Mouse (Mus musculus) heart, postnatal 36 days (tissue): ENCODE results near the gene Arrdc4. TPM values are rescaled to one million over a fixed set of nuclear protein-coding genes. Genes with fewer than 3 reads are reported as not detected.

Experiments
- DNase-seq, 2 experiments: peaks; one replicate each; pipeline ENCODE4 v3.0.0; 2021 to 2022
- intact Hi-C: fragments of 180-260 bp; cut with DNase I; formaldehyde crosslinking; loops from one replicate; pipeline ENCODE4 v1.15.1; 2025
- total RNA-seq, 2 experiments: library from RNA; stranded (reverse); gene quantifications; 2 replicates each; pipeline ENCODE4 v1.2.3; 2021

The Arrdc4 gene
- total RNA-seq: 10 to 100 TPM in 1 of 2 experiments, 1 to 10 TPM in 1; 9.7 to 11.1 TPM

DNA sequence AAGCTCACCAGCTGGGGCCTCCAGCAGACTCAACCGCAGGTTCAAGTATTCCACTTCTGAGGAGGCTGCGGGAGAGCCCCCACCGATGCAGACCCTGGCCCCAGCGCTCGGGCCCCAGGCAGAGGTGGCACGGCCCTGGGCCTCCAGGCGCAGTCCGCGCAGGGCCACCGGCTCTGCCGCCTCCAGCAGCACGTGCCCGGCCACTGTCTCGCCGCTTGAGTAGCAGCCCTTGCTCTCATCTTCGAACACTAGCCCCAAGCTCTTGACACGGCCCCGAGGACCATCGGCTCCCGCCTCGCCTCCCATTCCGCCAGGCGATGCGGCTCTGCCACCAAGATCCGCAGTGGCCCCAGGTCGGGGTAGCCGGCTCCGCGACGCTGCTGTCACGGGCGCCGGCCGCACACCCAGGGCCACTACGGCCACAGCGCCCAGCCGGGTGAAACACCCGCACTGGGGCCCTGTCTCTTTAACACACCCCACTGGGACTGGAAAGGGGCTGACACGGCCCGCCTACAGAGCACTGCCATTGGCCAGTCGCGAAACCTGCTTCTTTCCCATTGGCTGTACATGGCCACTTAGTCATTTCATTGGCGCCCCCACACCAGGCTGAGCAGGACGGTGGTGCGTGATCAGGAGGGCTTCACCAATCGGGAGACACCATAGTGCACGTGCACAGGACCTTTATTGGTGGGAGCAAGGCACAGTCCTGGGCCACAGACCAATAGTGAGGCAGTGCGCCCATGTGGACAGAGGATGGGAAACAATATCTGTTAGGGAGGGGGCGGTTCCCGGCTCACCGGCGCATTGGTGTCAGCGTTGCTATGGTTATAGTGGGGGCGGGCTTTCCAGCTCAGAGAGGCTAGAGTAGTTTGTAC, at the start of gene Arrdc4:
Arrdc4 (minus strand) TSS at position 481 of the 875 bp plus-strand sequence.
- peak; percentile 97 to 98 for DNase-seq
- intact Hi-C loops: loop anchor here (5.0 kb wide), 2 partner anchors 37 to 62 kb away; no protein-coding TSS in a partner anchor

- intact Hi-C loops: no loop called here
- DNase-seq: no peak
Measured at GRCm38 (mm10) chr7:68795578-68795977, 46.5 kb upstream of the Arrdc4 start.

- intact Hi-C loops: no loop called here
- DNase-seq: no peak
Measured at GRCm38 (mm10) chr7:68788711-68789110, 39.7 kb upstream of the Arrdc4 start.

DNA sequence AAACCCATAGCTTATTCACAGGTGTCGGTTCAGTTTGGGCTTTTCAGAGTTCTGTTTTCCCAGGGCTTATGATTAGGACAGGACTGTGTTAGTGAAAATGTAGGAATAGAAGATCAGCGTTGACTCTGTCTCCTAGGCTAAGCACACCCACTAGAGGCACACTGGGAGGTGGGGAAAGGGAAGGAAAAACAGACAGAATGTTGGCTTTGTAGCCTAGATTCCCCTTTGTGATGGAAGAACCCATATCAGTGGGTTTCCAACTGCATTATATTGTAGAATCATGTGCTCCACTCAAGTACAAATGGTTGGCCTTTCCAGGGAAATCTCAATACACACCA, 22.7 kb upstream of the Arrdc4 start:
- intact Hi-C loops: no loop called here
- no peak for DNase-seq

DNA sequence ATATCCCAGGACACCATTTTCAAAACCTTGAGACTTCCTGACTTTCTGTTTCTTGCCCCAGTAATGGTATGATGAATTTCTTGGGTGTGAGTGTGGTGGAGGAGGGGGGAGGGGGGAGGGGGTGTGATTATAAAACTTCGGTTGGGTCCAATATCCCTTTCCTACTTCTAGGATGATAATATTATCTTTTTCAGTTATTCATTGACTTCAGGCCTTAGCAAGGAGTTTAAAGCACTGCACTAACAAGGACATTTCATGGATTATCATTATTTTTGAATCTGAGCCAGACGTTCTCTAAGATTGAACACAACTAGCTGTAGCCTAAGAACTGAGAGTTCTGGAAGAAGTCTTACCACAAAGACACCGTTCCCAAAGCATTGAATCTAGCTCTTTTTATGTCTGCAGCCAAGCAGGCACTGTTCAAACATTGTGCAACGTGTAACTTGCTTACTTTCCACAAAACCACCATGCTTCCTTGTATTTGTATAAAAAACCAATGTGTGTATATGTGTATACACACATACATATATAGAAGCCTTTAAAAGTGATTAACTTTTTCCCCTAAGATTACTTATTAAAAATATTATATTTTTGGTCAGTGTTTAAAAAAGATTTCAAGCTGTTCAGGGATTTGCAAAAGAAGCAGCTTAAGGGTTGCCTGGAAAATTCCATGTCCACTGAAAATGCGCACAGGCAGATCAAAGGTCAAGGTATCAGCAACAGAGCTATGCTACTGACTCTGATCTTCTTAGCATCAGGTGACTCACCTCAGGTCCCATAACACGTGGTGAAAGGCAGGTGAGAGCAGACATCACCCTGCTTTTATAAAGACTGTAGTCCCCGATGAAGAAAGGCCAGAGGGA, 22.1 kb upstream of the Arrdc4 start:
- intact Hi-C loops: no loop called here
- no peak for DNase-seq

- intact Hi-C loops: no loop called here
Measured at GRCm38 (mm10) chr7:68765926-68766325, 16.9 kb upstream of the Arrdc4 start.

DNA sequence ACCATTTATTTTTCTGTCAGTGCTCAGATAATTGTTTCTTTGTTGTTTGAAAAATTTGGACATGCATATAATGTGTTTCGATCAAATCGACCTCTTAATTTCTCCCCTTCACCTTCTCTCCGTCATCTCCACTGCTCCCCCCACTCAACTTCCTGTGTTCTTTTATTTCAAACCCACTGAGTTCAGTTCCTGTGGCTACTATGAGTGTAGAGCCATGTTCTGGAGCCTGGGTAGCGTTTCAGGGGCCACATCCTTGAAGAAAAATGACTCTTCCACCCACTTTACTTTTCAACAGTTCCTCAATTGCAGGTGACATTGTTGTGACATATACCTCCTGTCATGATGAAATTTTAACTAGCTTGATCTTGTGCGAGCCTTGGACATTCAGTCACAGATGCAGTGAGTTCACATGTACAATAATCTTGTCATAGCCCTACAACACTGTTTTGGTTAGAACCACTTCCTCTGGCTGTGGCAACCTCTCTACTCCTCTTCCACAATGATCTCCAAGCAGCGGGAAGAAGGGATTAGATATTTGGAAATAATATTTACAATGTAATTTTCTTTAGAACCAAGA, 10.2 kb upstream of the Arrdc4 start:
- intact Hi-C loops: no loop called here

More at GRCm38 (mm10) chr7:68765926-68766325, 16.9 kb upstream of the Arrdc4 start:
- no peak for DNase-seq

GRCm38 (mm10) chr7:68756656-68757204, 7.7 kb upstream of the Arrdc4 start:
- DNase-seq: no peak
- intact Hi-C loops: no loop called here

More for the DNA sequence above, 10.2 kb upstream of the Arrdc4 start:
- no peak for DNase-seq

- DNase-seq: no peak
- intact Hi-C loops: loop anchor here (5.0 kb wide), 2 partner anchors 38 to 63 kb away; no protein-coding TSS in a partner anchor
Measured at GRCm38 (mm10) chr7:68749919-68750318, 878 bp upstream of the Arrdc4 start.

DNA sequence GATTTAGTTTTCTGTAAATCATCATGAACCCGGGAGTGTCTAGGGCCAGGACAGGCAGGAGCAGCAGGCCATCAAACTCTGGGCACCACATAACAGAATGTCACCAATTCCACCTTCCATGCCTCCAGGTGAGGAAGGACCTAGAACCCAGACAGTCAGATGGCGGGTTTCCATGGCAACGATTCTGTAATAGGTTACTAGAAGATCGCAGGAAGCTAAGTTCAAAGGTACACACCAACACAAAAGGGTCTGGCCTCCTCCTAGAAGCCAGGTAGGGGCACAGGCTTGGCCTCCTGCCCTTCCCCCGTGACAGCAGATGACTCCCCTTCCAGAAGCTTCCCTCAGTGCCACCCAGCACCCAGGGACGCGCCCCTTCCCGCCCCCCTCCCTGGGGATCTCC, 680 bp downstream of the Arrdc4 start:
- intact Hi-C loops: loop anchor here (5.0 kb wide), 2 partner anchors 36 to 61 kb away; no protein-coding TSS in a partner anchor
- peak; percentile 31 to 45 for DNase-seq

- intact Hi-C loops: loop anchor here (5.0 kb wide), 2 partner anchors 32 to 57 kb away; no protein-coding TSS in a partner anchor
- no peak for DNase-seq
Measured at GRCm38 (mm10) chr7:68744616-68745015, 4.4 kb downstream of the Arrdc4 start.

GRCm38 (mm10) chr7:68744206-68744605, 4.8 kb downstream of the Arrdc4 start:
- DNase-seq: no peak

DNA sequence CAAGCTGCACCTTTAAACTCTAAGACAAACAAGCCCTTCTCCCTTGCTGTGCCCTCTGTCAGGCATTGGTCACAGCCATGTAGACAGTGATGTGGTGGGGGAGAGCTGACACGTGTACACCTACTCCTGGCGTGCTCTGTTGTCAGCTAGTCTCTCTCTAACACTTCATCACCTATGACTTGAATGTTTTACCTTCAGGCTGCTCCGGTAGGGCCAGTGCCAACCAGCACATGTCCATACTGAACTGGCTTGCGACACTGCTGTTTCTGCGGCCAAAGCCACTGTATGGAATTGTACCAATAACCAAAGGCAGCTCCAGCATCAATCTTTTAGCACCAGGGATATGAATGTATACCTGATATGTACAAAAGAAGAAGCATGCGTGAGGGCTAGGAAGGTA, 8.3 kb downstream of the Arrdc4 start:
- intact Hi-C loops: no loop called here
- no peak for DNase-seq

More at GRCm38 (mm10) chr7:68744206-68744605, 4.8 kb downstream of the Arrdc4 start:
- intact Hi-C loops: no loop called here

- intact Hi-C loops: no loop called here
- DNase-seq: no peak
Measured at GRCm38 (mm10) chr7:68738676-68739399, 10.2 kb downstream of the Arrdc4 start.

DNA sequence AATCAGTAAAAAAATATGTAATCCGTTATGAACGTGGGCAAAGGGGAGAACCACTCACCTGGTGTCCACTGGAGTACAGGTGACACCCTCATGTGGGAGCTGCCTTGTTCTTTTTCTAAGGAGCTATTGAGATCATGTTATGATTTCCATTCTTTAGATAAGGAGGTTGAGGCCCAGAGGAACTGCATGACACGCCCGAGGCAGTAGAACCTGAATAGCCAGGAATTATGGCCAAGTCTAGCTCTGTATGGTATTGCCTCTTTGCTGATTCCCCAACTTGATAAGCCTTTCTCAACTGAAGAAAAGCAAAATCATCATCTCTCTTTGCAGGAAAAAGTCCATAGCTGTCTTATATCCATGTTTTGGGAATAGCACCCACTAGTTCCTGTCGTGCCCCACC, 22.7 kb downstream of the Arrdc4 start:
- DNase-seq: no peak
- intact Hi-C loops: no loop called here

GRCm38 (mm10) chr7:68724711-68725110, 24.3 kb downstream of the Arrdc4 start:
- DNase-seq: no peak
- intact Hi-C loops: no loop called here

GRCm38 (mm10) chr7:68721520-68721919, 27.5 kb downstream of the Arrdc4 start:
- intact Hi-C loops: no loop called here
- no peak for DNase-seq

- DNase-seq: no peak
- intact Hi-C loops: no loop called here
Measured at GRCm38 (mm10) chr7:68717988-68718387, 31.1 kb downstream of the Arrdc4 start.

- DNase-seq: peak; percentile 49 to 65
- intact Hi-C loops: no loop called here
Measured at GRCm38 (mm10) chr7:68717498-68717897, 31.5 kb downstream of the Arrdc4 start.

- DNase-seq: no peak
- intact Hi-C loops: no loop called here
Measured at GRCm38 (mm10) chr7:68716926-68717325, 32.1 kb downstream of the Arrdc4 start.
